Mouse (Mus musculus): ENCODE measurements around the gene Eef1akmt1. TPM values are rescaled to one million over a fixed set of nuclear protein-coding genes. Genes with fewer than 3 reads are reported as not detected.

Eef1akmt1 gene
- polyA plus RNA-seq, 1 experiment: 30.7 TPM

- Histone ChIP-seq H3K27ac (ENCODE audit: insufficient read depth, low read depth, low read length) (no peak overlapping the region), H3K4me3 (ENCODE audit: insufficient read depth, low read length) (no peak overlapping the region), H3K4me1 (ENCODE audit: control insufficient read depth, insufficient read depth, low read length) (no peaks in the 10 kb centered on the region)
- TF ChIP-seq POLR2A (IDR thresholded peaks at IDR 0.05; ENCODE audit: borderline replicate concordance, low read depth, low read length) (no peak), CTCF (IDR thresholded peaks at IDR 0.05; ENCODE audit: low read depth, low read length) (no peak)
These were observed 18.5 kb downstream of the Eef1akmt1 start for GRCm38 (mm10) chr14:57552945-57553344.

- Histone ChIP-seq H3K4me1 (ENCODE audit: control insufficient read depth, insufficient read depth, low read length) (no peaks in the 10 kb centered on the region), H3K27ac (ENCODE audit: insufficient read depth, low read depth, low read length) (no peak overlapping the region), H3K4me3 (ENCODE audit: insufficient read depth, low read length) (no peak overlapping the region)
- TF ChIP-seq CTCF (IDR thresholded peaks at IDR 0.05; ENCODE audit: low read depth, low read length): no peak
- TF ChIP-seq POLR2A (IDR thresholded peaks at IDR 0.05; ENCODE audit: borderline replicate concordance, low read depth, low read length): no peak
These were observed 24.4 kb downstream of the Eef1akmt1 start for GRCm38 (mm10) chr14:57547062-57547461.

GRCm38 (mm10) chr14:57546557-57547021 lies 24.8 kb downstream of the Eef1akmt1 start:
- no peak overlapping the region for H3K4me3 ChIP-seq (ENCODE audit: insufficient read depth, low read length)
- no peaks in the 10 kb centered on the region for H3K4me1 ChIP-seq (ENCODE audit: control insufficient read depth, insufficient read depth, low read length)
- no peak for TF ChIP-seq POLR2A (IDR thresholded peaks at IDR 0.05; ENCODE audit: borderline replicate concordance, low read depth, low read length)
- TF ChIP-seq CTCF (IDR thresholded peaks at IDR 0.05; ENCODE audit: low read depth, low read length): no peak
- H3K27ac ChIP-seq (ENCODE audit: insufficient read depth, low read depth, low read length): no peak overlapping the region

GRCm38 (mm10) chr14:57546131-57546530 lies 25.3 kb downstream of the Eef1akmt1 start:
- H3K4me1 ChIP-seq (ENCODE audit: control insufficient read depth, insufficient read depth, low read length): no peaks in the 10 kb centered on the region
- no peak overlapping the region for H3K4me3 ChIP-seq (ENCODE audit: insufficient read depth, low read length)
- TF ChIP-seq POLR2A (IDR thresholded peaks at IDR 0.05; ENCODE audit: borderline replicate concordance, low read depth, low read length) (no peak), CTCF (IDR thresholded peaks at IDR 0.05; ENCODE audit: low read depth, low read length) (no peak)
- no peak overlapping the region for H3K27ac ChIP-seq (ENCODE audit: insufficient read depth, low read depth, low read length)

GRCm38 (mm10) chr14:57545526-57545925 lies 25.9 kb downstream of the Eef1akmt1 start:
- Histone ChIP-seq H3K4me1 (ENCODE audit: control insufficient read depth, insufficient read depth, low read length) (no peaks in the 10 kb centered on the region), H3K27ac (ENCODE audit: insufficient read depth, low read depth, low read length) (no peak overlapping the region), H3K4me3 (ENCODE audit: insufficient read depth, low read length) (no peak overlapping the region)
- TF ChIP-seq CTCF (IDR thresholded peaks at IDR 0.05; ENCODE audit: low read depth, low read length) (no peak), POLR2A (IDR thresholded peaks at IDR 0.05; ENCODE audit: borderline replicate concordance, low read depth, low read length) (no peak)

GRCm38 (mm10) chr14:57543420-57544039 lies 27.9 kb downstream of the Eef1akmt1 start:
- Histone ChIP-seq H3K27ac (ENCODE audit: insufficient read depth, low read depth, low read length) (no peak overlapping the region), H3K4me1 (ENCODE audit: control insufficient read depth, insufficient read depth, low read length) (no peaks in the 10 kb centered on the region), H3K4me3 (ENCODE audit: insufficient read depth, low read length) (no peak overlapping the region)
- TF ChIP-seq CTCF (IDR thresholded peaks at IDR 0.05; ENCODE audit: low read depth, low read length) (no peak), POLR2A (IDR thresholded peaks at IDR 0.05; ENCODE audit: borderline replicate concordance, low read depth, low read length) (no peak)

GRCm38 (mm10) chr14:57542231-57542630 lies 29.2 kb downstream of the Eef1akmt1 start:
- TF ChIP-seq POLR2A (IDR thresholded peaks at IDR 0.05; ENCODE audit: borderline replicate concordance, low read depth, low read length): no peak
- TF ChIP-seq CTCF (IDR thresholded peaks at IDR 0.05; ENCODE audit: low read depth, low read length): no peak
- H3K4me1 ChIP-seq (ENCODE audit: control insufficient read depth, insufficient read depth, low read length): peaks cover 7% of the 10 kb centered on the region
- H3K4me3 ChIP-seq (ENCODE audit: insufficient read depth, low read length): no peak overlapping the region
- no peak overlapping the region for H3K27ac ChIP-seq (ENCODE audit: insufficient read depth, low read depth, low read length)

GRCm38 (mm10) chr14:57540683-57541082 lies 30.7 kb downstream of the Eef1akmt1 start:
- H3K4me1 ChIP-seq (ENCODE audit: control insufficient read depth, insufficient read depth, low read length): peaks cover 10% of the 10 kb centered on the region

GRCm38 (mm10) chr14:57537261-57538015 lies 34.0 kb downstream of the Eef1akmt1 start:
- peak overlapping the region; percentile 45 for H3K4me3 ChIP-seq (ENCODE audit: insufficient read depth, low read length)
- H3K27ac ChIP-seq (ENCODE audit: insufficient read depth, low read depth, low read length): no peak overlapping the region
- no peak for TF ChIP-seq CTCF (IDR thresholded peaks at IDR 0.05; ENCODE audit: low read depth, low read length)
- no peak for TF ChIP-seq POLR2A (IDR thresholded peaks at IDR 0.05; ENCODE audit: borderline replicate concordance, low read depth, low read length)
- peaks cover 10% of the 10 kb centered on the region for H3K4me1 ChIP-seq (ENCODE audit: control insufficient read depth, insufficient read depth, low read length)

More at GRCm38 (mm10) chr14:57540683-57541082, 30.7 kb downstream of the Eef1akmt1 start:
- no peak for TF ChIP-seq POLR2A (IDR thresholded peaks at IDR 0.05; ENCODE audit: borderline replicate concordance, low read depth, low read length)
- no peak for TF ChIP-seq CTCF (IDR thresholded peaks at IDR 0.05; ENCODE audit: low read depth, low read length)
- Histone ChIP-seq H3K4me3 (ENCODE audit: insufficient read depth, low read length) (no peak overlapping the region), H3K27ac (ENCODE audit: insufficient read depth, low read depth, low read length) (no peak overlapping the region)

- TF ChIP-seq POLR2A (IDR thresholded peaks at IDR 0.05; ENCODE audit: borderline replicate concordance, low read depth, low read length) (no peak), CTCF (IDR thresholded peaks at IDR 0.05; ENCODE audit: low read depth, low read length) (no peak)
- Histone ChIP-seq H3K4me3 (ENCODE audit: insufficient read depth, low read length) (no peak overlapping the region), H3K27ac (ENCODE audit: insufficient read depth, low read depth, low read length) (no peak overlapping the region), H3K4me1 (ENCODE audit: control insufficient read depth, insufficient read depth, low read length) (peaks cover 10% of the 10 kb centered on the region)
These were observed 34.6 kb downstream of the Eef1akmt1 start for GRCm38 (mm10) chr14:57536820-57537219.

All from bone marrow macrophage, adult 2 months (primary cell).